Mouse (Mus musculus) heart, postnatal 36 days (tissue): ENCODE data around the gene Cyp4v3. TPM values are rescaled to one million over a fixed set of nuclear protein-coding genes. Genes with fewer than 3 reads are reported as not detected.
"Not testable (repeated sequence)": the region's sequence is repeated elsewhere in the genome, so short reads cannot be mapped to it uniquely, and the experiment has no call there.

Experiments
- DNase-seq, 2 experiments: peaks; one replicate each; pipeline ENCODE4 v3.0.0; 2021 to 2022
- intact Hi-C: fragments of 180-260 bp; cut with DNase I; formaldehyde crosslinking; loops from one replicate; pipeline ENCODE4 v1.15.1; 2025
- total RNA-seq, 2 experiments: library from RNA; stranded (reverse); gene quantifications; 2 replicates each; pipeline ENCODE4 v1.2.3; 2021

Cyp4v3 gene
- 1 to 10 TPM; 2.3 to 2.4 TPM for total RNA-seq

- intact Hi-C loops, result no loop called here
- peak; percentile 73 to 76 for DNase-seq
Measured at GRCm38 (mm10) chr8:45332685-45333409, at the start of gene Cyp4v3. TSS of gene Cyp4v3 (minus strand) at chr8:45333216.

DNA sequence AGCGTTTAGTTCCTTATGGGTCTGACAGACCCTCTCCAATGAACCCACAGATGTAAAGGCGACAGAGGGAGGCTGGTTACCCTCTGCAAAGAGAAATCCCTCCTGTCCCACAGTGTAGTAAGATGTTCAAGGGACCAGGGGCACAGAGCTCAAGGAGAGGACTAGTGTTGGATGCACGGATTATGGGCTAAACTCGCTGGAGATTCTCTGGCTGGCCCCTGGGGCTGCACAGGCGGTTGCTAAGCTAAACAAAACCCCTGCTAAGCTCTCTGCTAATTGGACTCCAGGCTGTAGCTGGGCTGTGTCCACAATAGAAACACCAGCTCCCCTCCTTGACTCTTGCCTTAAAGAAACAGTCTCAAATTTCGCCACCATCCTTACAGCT is 48.9 kb upstream of the Cyp4v3 start, which contains the start of gene Fam149a:
Fam149a (minus strand) TSS at position 329 of the 385 bp plus-strand sequence.
- DNase-seq, result no peak
- intact Hi-C loops, result no loop called here

GRCm38 (mm10) chr8:45381075-45381962 is 48.3 kb upstream of the Cyp4v3 start:
- no peak for DNase-seq
- intact Hi-C loops, result no loop called here

- intact Hi-C loops, result no loop called here
- DNase-seq, result no peak
Measured at GRCm38 (mm10) chr8:45380598-45380997, 47.6 kb upstream of the Cyp4v3 start.

GRCm38 (mm10) chr8:45374071-45374470 is 41.1 kb upstream of the Cyp4v3 start:
- intact Hi-C loops, result no loop called here
- no peak for DNase-seq

- no peak for DNase-seq
- intact Hi-C loops, result no loop called here
Measured at GRCm38 (mm10) chr8:45367154-45367553, 34.1 kb upstream of the Cyp4v3 start.

DNA sequence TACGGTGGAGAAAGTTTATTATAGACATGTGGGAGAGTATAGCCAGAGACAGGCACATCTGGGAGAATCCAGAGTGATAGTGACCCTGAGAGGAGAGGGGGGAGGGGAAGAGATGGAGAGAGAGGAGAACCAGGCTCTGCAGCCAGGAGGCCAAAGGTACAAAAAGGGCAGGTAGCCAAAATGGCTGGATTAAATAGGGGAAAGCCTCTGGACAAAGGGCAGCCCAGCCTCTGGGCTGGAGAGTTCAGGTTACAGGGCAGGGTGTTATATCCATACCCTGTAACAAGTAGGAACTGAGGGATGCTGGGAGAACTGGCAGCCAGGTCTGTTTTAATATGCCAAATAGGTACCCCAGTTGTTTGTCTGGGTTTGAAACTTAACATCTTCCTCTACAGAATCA is 30.2 kb upstream of the Cyp4v3 start:
- DNase-seq, result no peak
- intact Hi-C loops, result no loop called here

DNA sequence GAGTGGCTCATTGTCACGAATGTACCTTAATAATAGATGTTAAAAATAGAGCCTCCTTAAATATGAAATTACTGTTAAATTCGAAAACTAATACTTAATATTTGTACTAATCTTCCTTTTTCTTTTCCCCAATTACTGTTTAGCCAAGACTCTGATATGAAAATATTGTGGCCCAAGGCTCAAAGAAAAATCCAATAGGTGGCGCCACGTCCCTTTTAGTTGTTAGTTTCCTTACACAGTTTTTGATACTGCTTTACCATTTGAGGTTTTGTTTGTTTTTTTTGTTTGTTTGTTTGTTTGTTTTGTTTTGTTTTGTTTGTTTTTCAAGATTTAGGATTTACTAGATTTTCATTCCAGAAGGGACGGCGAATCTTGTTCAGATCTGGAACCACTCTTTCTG is 29.3 kb upstream of the Cyp4v3 start:
- no peak for DNase-seq
- intact Hi-C loops, result no loop called here

DNA sequence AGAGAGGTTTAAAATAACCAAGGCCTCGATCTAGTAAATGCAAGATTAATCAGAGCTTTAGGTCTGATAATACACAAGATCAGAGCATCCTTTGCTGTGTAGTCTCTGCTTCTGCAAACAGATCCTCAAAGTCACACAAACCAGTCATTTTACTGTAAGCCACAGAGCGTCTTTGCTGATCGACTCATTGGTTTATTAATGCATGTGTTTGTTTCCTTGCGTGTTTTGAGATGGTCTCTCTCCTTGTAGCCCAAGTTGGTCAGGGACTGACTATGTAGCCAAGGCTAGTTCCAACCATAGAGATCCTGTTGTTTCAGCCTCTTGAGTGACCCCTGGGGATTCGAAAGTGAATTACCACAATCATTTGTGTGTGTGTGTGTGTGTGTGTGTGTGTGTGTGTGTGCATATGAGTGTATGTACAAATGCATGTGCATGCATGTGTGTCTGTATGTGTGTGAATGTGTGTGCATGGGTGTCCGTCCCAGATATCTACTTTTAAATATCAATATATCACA is 26.1 kb upstream of the Cyp4v3 start:
- DNase-seq, result no peak
- intact Hi-C loops, result no loop called here

- peak; percentile 37 to 43 for DNase-seq
- intact Hi-C loops, result no loop called here
Measured at GRCm38 (mm10) chr8:45358132-45358918, 25.3 kb upstream of the Cyp4v3 start.

GRCm38 (mm10) chr8:45355809-45356208 is 22.8 kb upstream of the Cyp4v3 start:
- DNase-seq, result no peak
- intact Hi-C loops, result no loop called here

GRCm38 (mm10) chr8:45345031-45345430 is 12.0 kb upstream of the Cyp4v3 start:
- intact Hi-C loops, result no loop called here
- DNase-seq, result peak; percentile 56 to 75

DNA sequence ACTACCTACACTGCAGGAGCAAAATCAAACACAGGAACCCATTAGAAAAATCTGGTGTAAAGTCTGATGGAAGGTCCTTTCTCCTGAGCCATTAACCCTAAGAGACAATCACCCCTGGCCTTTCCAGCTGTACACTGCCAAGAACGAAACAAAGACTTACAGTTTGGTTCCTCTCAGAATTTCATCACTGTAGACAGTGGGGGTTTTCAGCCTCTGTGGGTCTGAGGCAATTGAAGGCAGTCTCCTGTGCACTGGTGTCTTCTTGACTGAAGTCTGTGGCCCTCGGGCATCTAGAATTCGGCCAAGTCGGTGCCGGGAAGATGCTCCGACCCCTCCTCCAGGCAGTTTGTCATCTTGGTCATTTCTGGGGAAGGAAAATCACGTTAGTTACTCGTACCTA is 11.3 kb upstream of the Cyp4v3 start:
- intact Hi-C loops, result no loop called here

DNA sequence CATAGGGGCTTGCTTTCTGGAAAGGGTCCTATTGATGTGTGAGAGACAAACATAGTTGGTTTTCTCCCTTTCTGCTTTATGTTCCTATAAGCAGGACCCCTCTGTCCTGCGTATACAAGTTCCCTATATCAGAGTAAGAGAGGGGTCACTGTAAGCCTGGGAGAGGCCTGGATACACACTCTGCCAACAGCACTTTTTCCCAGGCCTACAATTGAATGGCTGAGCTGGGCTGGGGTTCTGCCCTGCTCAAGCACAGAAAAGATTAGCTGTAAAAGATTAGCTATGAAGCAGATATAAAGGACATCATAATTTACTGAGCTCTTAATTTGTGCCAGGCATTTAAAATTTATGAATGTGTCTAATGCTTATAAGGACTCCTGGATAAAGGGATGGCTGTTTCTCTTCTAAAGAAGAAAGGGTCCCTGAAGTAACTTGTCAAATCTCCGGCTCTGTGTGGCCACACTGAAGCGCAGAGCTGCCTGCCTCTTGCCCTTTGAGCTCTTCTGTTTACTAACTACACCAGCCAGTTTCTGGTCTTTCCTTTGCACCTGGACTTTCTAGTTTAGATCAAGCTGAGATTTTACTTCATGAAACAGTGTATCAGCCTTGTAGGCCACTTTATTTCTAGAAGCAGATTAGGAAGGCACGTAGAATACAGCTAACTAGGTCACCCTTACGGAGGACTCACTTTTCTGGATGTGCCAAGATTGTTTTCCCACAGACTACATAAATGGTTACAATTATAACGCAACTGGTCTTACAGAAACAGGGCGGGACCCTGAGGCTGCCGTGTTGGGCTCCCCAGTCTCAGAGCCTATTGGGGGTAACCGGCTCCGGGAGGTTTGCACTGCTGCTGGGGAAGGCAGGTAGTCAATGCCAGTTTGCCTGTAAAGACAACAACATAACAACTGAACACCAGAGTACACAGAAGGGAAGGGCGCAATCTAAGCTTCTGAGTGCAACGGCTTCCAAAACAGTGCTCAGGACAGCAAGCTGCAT is 8.9 kb upstream of the Cyp4v3 start:
- intact Hi-C loops, result no loop called here
- no peak for DNase-seq

More for the DNA sequence above, 11.3 kb upstream of the Cyp4v3 start:
- DNase-seq, result no peak

GRCm38 (mm10) chr8:45333493-45333892 is 477 bp upstream of the Cyp4v3 start:
- DNase-seq, result peak in 1 of 2 experiments; percentile 33
- intact Hi-C loops, result no loop called here

DNA sequence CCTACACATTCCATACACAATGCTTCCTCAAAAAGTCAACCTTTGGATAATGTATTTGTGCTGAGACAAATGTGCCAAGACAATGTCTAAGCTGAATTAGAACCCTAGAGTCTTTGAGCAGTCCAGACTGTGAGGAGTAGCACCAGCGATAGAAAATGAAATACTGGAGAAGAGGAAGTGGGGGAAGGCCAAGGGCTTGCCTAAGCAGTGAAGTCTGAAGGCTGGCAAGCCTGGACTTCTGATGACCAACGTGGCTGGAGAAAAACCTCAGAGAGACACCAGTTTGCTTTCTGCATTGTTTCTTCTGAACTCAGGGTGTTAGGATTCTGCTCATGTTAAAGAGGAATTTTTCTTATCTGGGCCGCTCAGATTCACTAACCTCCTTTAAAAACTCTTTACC is 2.2 kb downstream of the Cyp4v3 start:
- DNase-seq, result no peak
- intact Hi-C loops, result no loop called here

DNA sequence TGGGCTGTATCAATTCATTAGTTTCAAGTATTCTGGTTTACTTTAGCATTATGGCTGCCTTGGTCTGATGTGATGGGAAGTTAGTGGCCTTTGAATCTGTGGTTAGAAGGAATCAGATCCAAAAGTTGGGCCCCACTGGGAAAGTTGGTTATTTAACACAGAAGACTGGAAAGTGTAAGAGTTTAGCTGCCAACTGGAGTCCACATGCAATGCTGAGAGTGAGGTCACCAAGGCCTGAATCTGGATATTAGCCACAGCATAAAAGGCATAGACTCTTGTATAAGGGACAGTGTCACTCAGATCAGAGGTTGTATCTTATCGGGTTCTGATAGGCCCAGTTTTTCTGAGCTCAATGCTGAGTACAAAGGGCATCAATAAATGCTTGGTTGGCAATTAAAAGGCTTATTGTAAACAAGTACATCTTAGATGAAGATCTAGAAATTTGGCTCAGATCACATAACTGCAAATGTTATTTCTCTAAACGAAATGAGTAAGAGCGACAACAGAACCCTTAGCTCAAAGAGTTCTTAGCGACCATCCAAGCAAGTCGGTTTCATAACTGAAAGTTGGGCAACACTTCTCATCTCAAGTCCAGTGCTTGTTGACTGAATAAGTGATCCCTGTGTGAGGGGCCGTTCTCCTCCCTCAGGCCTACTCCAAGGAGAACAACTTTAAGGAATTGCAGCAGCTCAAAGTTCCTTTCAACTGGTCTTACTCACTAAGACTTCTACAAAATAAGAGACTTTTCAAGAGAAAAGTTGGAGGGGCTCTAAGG is 3.6 kb downstream of the Cyp4v3 start:
- DNase-seq, result no peak
- intact Hi-C loops, result no loop called here

DNA sequence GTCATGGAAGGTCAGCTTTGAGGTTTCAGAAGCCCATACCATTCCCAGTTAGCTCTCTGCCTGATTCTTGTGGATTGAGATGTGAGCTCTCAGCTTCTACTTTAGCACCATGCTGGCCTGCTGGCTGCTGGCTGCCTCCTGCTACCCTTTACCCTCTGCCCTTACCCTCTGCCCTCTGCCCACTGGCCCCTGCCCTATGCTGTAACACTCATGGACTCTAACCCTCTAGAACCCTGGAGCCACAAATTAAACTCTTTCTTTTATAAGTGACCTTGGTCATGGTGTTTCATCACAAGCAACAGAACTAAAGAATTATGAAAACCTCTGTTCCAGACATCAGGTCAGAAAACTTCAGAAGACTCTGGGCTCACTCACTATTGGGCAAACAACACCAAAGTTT is 5.9 kb downstream of the Cyp4v3 start:
- intact Hi-C loops, DNase-seq: not testable (repeated sequence)

GRCm38 (mm10) chr8:45324151-45324550 is 8.9 kb downstream of the Cyp4v3 start:
- DNase-seq, result no peak
- intact Hi-C loops, result no loop called here
